Mouse (Mus musculus) embryonic facial prominence, embryonic 10.5 days (tissue): ENCODE data around the gene Tmtc2. TPM values are rescaled to one million over a fixed set of nuclear protein-coding genes. Genes with fewer than 3 reads are reported as not detected.

Experiments used
- DNase-seq: peaks from one replicate; pipeline ENCODE4 v3.0.0-alpha.2; 2017; ENCODE audit warnings: low spot score
- H3K27ac ChIP-seq: fragments of 300-500 bp; sonication (generic); replicated peaks from 2 replicates; pipeline ENCODE4 v1.5.1; 2016; ENCODE audit warnings: mild to moderate bottlenecking
- H3K27me3 ChIP-seq: fragments of 300-500 bp; sonication (generic); replicated peaks from 2 replicates; pipeline ENCODE4 v1.6.1; 2016; ENCODE audit warnings: low read depth, mild to moderate bottlenecking; ENCODE audit not compliant: poor library complexity, severe bottlenecking
- H3K36me3 ChIP-seq: fragments of 300-500 bp; sonication (generic); replicated peaks from 2 replicates; pipeline ENCODE4 v1.6.1; 2016; ENCODE audit warnings: mild to moderate bottlenecking, moderate library complexity
- H3K4me1 ChIP-seq: fragments of 300-500 bp; sonication (generic); 2 replicates; pipeline ENCODE4 v1.6.1; 2016
- H3K4me3 ChIP-seq: fragments of 300-500 bp; sonication (generic); 2 replicates; pipeline ENCODE4 v1.5.1; 2016; ENCODE audit warnings: mild to moderate bottlenecking, moderate library complexity
- H3K9me3 ChIP-seq: fragments of 300-500 bp; sonication (generic); 2 replicates; pipeline ENCODE4 v1.6.1; 2016; ENCODE audit warnings: mild to moderate bottlenecking
- WGBS: fragments of 180-500 bp; shearing (Covaris S2); methylation state at CpG from one replicate; pipeline ENCODE4 v1.1.7; 2016; 5-methylcytosine and 5-hydroxymethylcytosine counted together
- polyA plus RNA-seq: library from polyadenylated mRNA; unstranded; fragments of >200 nt; fragmentation: Nextera tagmentation; extraction: Ambion mirVana; gene quantifications from 2 replicates; pipeline ENCODE4 v1.2.1, GENCODE M21; 2016

The Tmtc2 gene
- polyA plus RNA-seq, 1 experiment from 2014 or later = 8.5 TPM

- no peak overlapping the region for H3K27ac ChIP-seq
- WGBS = 65% methylated on average over 4 of the region's 4 CpGs
- no peaks in the 10 kb centered on the region for H3K9me3 ChIP-seq
- H3K27me3 ChIP-seq = no peaks in the 10 kb centered on the region
- no peaks in the 10 kb centered on the region for H3K4me1 ChIP-seq
- no peaks in the 10 kb centered on the region for H3K36me3 ChIP-seq
- DNase-seq = no peak
- H3K4me3 ChIP-seq = no peak overlapping the region
Measured at GRCm38 (mm10) chr10:105144382-105144781, 429.9 kb downstream of the Tmtc2 start.

DNA sequence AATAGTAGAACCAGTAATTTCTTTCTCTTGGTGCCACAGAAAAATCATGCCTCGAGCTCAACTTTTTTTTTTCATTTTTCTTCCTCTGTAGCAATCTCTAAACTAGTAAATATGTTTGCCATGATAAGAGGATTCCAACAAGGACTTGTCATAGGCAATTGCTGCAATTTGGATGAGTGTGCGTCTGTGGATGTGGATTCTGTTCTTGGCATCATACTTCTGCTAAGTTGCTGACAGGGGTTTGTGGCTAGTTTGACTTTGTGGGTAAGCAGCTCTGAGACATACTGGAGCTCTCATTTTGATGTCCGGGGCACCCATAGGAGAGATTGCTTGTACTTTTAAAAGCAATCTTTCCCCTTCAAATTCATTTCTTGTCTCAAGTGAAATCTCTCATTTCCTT is 432.1 kb downstream of the Tmtc2 start:
- 88% methylated on average over 3 of the region's 3 CpGs for WGBS
- Histone ChIP-seq H3K4me3 (no peak overlapping the region), H3K4me1 (no peaks in the 10 kb centered on the region), H3K27me3 (no peaks in the 10 kb centered on the region), H3K27ac (no peak overlapping the region), H3K36me3 (no peaks in the 10 kb centered on the region), H3K9me3 (no peaks in the 10 kb centered on the region)
- DNase-seq = no peak
